Mouse (Mus musculus) liver, embryonic 13.5 days (tissue): Measurements from ENCODE around the gene Ugt2b34. TPM values are rescaled to one million over a fixed set of nuclear protein-coding genes. Genes with fewer than 3 reads are reported as not detected.
"Not testable (repeated sequence)": the region's sequence is repeated elsewhere in the genome, so short reads cannot be mapped to it uniquely, and the experiment has no call there.

Experiments
- ATAC-seq: fragments of 200-750 bp; cut with Nextera tagmentation; 2 replicates; pipeline ENCODE4 v1.8.0; 2017; ENCODE audit warnings: low read depth, mild to moderate bottlenecking, moderate number of reproducible peaks, moderate library complexity
- DNase-seq: peaks from one replicate; pipeline ENCODE4 v3.0.0; 2022
- H3K27ac ChIP-seq: fragments of 300-500 bp; sonication (generic); 2 replicates; pipeline ENCODE4 v1.5.1; 2015; ENCODE audit warnings: moderate library complexity, mild to moderate bottlenecking, inconsistent platforms
- H3K27me3 ChIP-seq: fragments of 300-500 bp; sonication (generic); 2 replicates; pipeline ENCODE4 v1.6.1; 2015; ENCODE audit warnings: mild to moderate bottlenecking, inconsistent platforms
- H3K36me3 ChIP-seq: fragments of 300-500 bp; sonication (generic); 2 replicates; pipeline ENCODE4 v1.6.1; 2015; ENCODE audit warnings: mild to moderate bottlenecking, inconsistent platforms
- H3K4me1 ChIP-seq: fragments of 300-500 bp; sonication (generic); replicated peaks from 2 replicates; pipeline ENCODE4 v1.6.1; 2015; ENCODE audit warnings: inconsistent platforms
- H3K4me2 ChIP-seq: fragments of 300-500 bp; sonication (generic); 2 replicates; pipeline ENCODE4 v1.6.1; 2015; ENCODE audit warnings: inconsistent platforms, mild to moderate bottlenecking, moderate library complexity
- H3K4me3 ChIP-seq: fragments of 300-500 bp; sonication (generic); replicated peaks from 2 replicates; pipeline ENCODE4 v1.5.1; 2015; ENCODE audit warnings: mild to moderate bottlenecking, inconsistent platforms
- H3K9ac ChIP-seq: fragments of 300-500 bp; sonication (generic); 2 replicates; pipeline ENCODE4 v1.6.1; 2015; ENCODE audit warnings: mild to moderate bottlenecking, inconsistent platforms
- H3K9me3 ChIP-seq: fragments of 300-500 bp; sonication (generic); replicated peaks from 2 replicates; pipeline ENCODE4 v1.6.1; 2016; ENCODE audit warnings: inconsistent platforms
- WGBS: fragments of 180-500 bp; shearing (Covaris S2); methylation state at CpG from one replicate; pipeline ENCODE4 v1.1.7; 2015; ENCODE audit not compliant: insufficient replicate concordance; 5-methylcytosine and 5-hydroxymethylcytosine counted together
- polyA plus RNA-seq: library from polyadenylated mRNA; unstranded; fragments of >200 nt; fragmentation: Nextera tagmentation; extraction: Ambion mirVana; gene quantifications from 2 replicates; pipeline ENCODE4 v1.2.1, GENCODE M21; 2015

Gene Ugt2b34
- polyA plus RNA-seq, 1 experiment from 2014 or later, result 35.8 TPM

GRCm38 (mm10) chr5:86857682-86858081 lies 49.1 kb downstream of the Ugt2b34 start:
- no peak for ATAC-seq
- WGBS, result 17% methylated on average over 1 of the region's 1 CpGs
- no peak overlapping the region for H3K4me3 ChIP-seq

DNA sequence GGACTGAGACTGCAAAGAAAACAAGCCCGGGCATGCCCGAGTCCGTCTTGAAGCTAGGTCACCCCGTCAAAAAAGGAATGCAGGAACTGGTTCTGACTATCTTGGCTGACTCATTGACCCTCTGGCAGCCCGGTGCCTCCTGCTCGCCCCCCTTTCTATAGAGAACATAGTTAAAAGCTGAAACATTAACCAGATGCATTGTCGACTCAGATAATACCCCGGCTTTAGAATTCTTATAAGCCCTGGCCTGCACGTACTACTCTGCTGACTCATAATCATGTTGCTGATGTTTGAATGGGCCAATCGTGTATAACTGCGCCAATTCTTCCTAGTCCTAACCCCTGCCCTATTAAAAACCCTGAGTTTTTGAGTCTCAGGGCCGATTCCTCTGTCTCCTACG lies 50.2 kb downstream of the Ugt2b34 start:
- not testable (repeated sequence) for H3K36me3 ChIP-seq, H3K9ac ChIP-seq, H3K27me3 ChIP-seq, DNase-seq, H3K4me2 ChIP-seq, H3K9me3 ChIP-seq, H3K27ac ChIP-seq, H3K4me1 ChIP-seq, H3K4me3 ChIP-seq, ATAC-seq
- 69% methylated on average over 13 of the region's 13 CpGs for WGBS

More at GRCm38 (mm10) chr5:86857682-86858081, 49.1 kb downstream of the Ugt2b34 start:
- Histone ChIP-seq H3K36me3 (no peaks in the 10 kb centered on the region), H3K9me3 (no peaks in the 10 kb centered on the region), H3K9ac (no peak overlapping the region), H3K4me1 (no peaks in the 10 kb centered on the region), H3K27ac (no peak overlapping the region), H3K27me3 (no peaks in the 10 kb centered on the region), H3K4me2 (no peak overlapping the region)
- DNase-seq, result no peak

DNA sequence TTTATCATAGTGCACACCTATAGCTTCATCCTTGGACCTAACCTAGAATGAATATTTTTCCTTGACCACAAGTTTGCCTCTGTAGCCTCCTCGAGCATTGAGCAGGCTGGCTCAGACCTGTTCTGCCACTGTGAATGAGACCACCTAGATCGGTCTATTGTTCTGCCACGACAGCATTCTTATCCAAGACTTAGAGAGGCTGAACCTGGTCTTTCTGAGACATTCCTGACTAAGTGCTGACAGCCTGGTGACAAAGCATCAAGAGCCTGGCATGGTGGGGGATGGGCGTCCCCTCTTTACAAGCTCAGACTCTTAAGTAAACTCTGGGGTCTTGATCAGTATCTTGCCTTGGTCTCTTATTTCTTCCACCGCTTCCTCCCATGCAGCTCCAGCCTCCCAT lies 55.1 kb downstream of the Ugt2b34 start:
- 44% methylated on average over 5 of the region's 5 CpGs for WGBS
- ATAC-seq, result no peak
- Histone ChIP-seq H3K4me2 (no peak overlapping the region), H3K36me3 (no peaks in the 10 kb centered on the region), H3K9me3 (no peaks in the 10 kb centered on the region), H3K9ac (no peak overlapping the region), H3K4me3 (no peak overlapping the region), H3K27me3 (no peaks in the 10 kb centered on the region), H3K4me1 (no peaks in the 10 kb centered on the region), H3K27ac (no peak overlapping the region)
- no peak for DNase-seq

DNA sequence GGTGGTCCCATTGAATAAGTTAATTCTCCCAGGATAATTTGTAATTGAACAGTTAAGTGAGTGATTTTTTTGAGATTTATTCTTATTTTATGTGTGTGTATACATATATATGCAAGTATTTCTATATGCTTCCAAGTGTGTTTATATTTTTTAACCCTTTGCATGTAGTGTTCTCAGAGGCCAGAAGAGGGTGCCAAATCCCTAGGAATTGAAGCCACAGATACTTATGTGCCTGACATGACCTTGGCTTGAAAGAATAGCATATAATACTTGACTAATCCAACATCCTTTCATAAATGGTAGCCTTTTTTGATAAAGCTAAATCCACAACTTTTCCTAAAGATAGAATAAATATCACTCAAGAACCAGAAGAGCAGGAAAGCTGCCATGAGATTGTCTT lies 56.6 kb downstream of the Ugt2b34 start:
- H3K4me2 ChIP-seq, result no peak overlapping the region
- H3K27ac ChIP-seq, result no peak overlapping the region
- no peaks in the 10 kb centered on the region for H3K27me3 ChIP-seq
- H3K36me3 ChIP-seq, result no peaks in the 10 kb centered on the region
- no peak overlapping the region for H3K9ac ChIP-seq
- no peak for ATAC-seq
- no peak for DNase-seq
- H3K9me3 ChIP-seq, result no peaks in the 10 kb centered on the region
- H3K4me3 ChIP-seq, result no peak overlapping the region
- H3K4me1 ChIP-seq, result no peaks in the 10 kb centered on the region

DNA sequence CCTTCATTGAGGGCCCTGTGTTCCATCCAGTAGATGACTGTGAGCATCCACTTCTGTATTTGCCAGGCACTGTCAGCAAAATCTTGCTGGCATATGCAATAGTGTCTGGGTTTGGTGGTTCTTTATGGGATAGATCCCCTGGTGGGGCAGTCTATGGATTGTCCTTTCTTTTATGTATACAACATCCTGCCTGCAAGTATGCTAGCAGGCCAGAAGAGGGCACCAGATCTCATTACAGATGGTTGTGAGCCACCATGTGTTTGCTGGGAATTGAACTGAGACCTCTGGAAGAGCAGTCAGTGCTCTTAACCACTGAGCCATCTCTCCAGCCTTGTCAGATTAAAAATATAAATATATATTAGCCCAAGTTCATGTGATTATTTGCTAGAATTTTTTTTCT lies 65.5 kb downstream of the Ugt2b34 start:
- not testable (repeated sequence) for DNase-seq, H3K4me3 ChIP-seq, ATAC-seq, H3K36me3 ChIP-seq, H3K4me1 ChIP-seq, H3K27me3 ChIP-seq, H3K4me2 ChIP-seq, H3K27ac ChIP-seq, H3K9ac ChIP-seq, H3K9me3 ChIP-seq

DNA sequence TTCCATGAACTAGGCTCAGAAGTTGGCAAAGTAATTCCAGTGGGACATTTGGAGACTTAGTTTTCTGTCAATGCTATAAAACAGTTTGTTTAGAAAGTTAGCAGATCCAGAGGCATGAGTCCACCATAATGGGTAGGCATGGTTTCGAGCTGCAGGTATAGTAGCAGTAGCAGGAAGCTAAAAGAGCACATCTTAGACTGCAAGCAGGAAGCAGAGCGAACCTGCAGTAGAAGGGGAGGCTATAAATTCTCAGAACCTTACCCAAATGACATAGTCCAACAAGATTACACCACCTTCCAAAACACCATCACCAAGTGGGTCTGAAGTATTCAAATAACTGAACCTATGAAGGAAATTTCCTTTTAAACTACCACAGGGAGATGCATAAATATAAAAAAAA lies 66.5 kb downstream of the Ugt2b34 start:
- Histone ChIP-seq H3K27ac (no peak overlapping the region), H3K4me2 (no peak overlapping the region), H3K36me3 (peaks cover 15% of the 10 kb centered on the region), H3K9me3 (no peaks in the 10 kb centered on the region; the same call in 1 of the 2 replicates), H3K27me3 (no peaks in the 10 kb centered on the region), H3K4me3 (no peak overlapping the region), H3K9ac (no peak overlapping the region), H3K4me1 (no peaks in the 10 kb centered on the region)
- DNase-seq (no peak), ATAC-seq (no peak)
- WGBS, result 66% methylated on average over 2 of the region's 2 CpGs

Other genes starting within 250 kb of the Ugt2b34 start
- gene Tmprss11b, start 230.6 kb downstream of the Ugt2b34 start, polyA plus RNA-seq, result not detected in 2 replicates
- gene Tmprss11e, start 161.1 kb downstream of the Ugt2b34 start, polyA plus RNA-seq, result not detected in 2 replicates
- gene Ythdc1, start 102.7 kb downstream of the Ugt2b34 start, polyA plus RNA-seq, result 15.3 and 17.7 TPM in 2 replicates
- gene Ugt2b1, start 19.6 kb upstream of the Ugt2b34 start, polyA plus RNA-seq, result 0.12 and 0.32 TPM in 2 replicates
- gene Ugt2b35, start 93.9 kb upstream of the Ugt2b34 start, polyA plus RNA-seq, result 0.61 and 0.85 TPM in 2 replicates
- gene Ugt2b36, start 185.6 kb upstream of the Ugt2b34 start, polyA plus RNA-seq, result 6.7 and 8.8 TPM in 2 replicates
- gene Ugt2b5, start 233.4 kb upstream of the Ugt2b34 start, polyA plus RNA-seq, result 7.5 and 8.7 TPM in 2 replicates